Mouse (Mus musculus): ENCODE measurements at regions not wholly inside any gene's neighbourhood (a gene's known extent, or its start where the extent isn't known, plus 50 kb on each side); places are given as distances from the start of the nearest gene placed in this dataset.
"Not testable (repeated sequence)": the region's sequence is repeated elsewhere in the genome, so short reads cannot be mapped to it uniquely, and the experiment has no call there.

DNA sequence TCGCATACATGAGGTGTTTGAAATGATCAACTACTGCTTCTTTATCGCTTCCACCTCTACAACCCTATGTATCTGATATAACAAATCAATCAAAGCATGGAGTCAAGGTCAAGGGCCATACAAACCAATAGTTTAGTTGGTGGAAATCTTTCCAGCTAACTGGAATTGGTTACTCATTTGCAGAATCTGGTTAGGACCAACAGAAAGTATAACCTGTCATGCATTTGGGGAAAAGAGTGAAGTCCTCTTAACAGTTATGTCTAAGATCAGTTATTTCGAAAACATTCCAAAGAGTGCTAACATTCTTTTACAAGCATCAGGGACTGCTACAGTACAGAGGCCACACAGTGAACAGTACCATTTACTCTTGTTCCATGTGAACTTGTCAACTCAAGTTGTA is 204.6 kb upstream of the Got2 start:
- Histone ChIP-seq H3K9me3 (ENCODE audit: control insufficient read depth, low read length) (no peaks in the 10 kb centered on the region), H3K4me1 (ENCODE audit: control insufficient read depth, insufficient read depth, low read length) (no peaks in the 10 kb centered on the region), H3K9ac (ENCODE audit: low read length) (no peak overlapping the region), H3K36me3 (ENCODE audit: control insufficient read depth, insufficient read depth, low read length) (no peaks in the 10 kb centered on the region), H3K27ac (ENCODE audit: low read depth, low read length) (no peak overlapping the region), H3K4me3 (ENCODE audit: low read depth, low read length) (no peak overlapping the region), H3K27me3 (ENCODE audit: control insufficient read depth, insufficient read depth, low read length) (no peaks in the 10 kb centered on the region), H3K4me2 (no peak overlapping the region)
- DNase-seq (ENCODE audit: low spot score, missing footprints) (no peak), ATAC-seq (ENCODE audit: low FRiP score) (no peak)
- WGBS = 92% methylated on average over 3 of the region's 3 CpGs

- no peak overlapping the region for H3K4me2 ChIP-seq
- H3K4me3 ChIP-seq (ENCODE audit: low read depth, low read length) = no peak overlapping the region
- H3K4me1 ChIP-seq (ENCODE audit: control insufficient read depth, insufficient read depth, low read length) = no peaks in the 10 kb centered on the region
- no peaks in the 10 kb centered on the region for H3K36me3 ChIP-seq (ENCODE audit: control insufficient read depth, insufficient read depth, low read length)
- ATAC-seq (ENCODE audit: low FRiP score) = no peak
- H3K9me3 ChIP-seq (ENCODE audit: control insufficient read depth, low read length) = no peaks in the 10 kb centered on the region
- H3K27me3 ChIP-seq (ENCODE audit: control insufficient read depth, insufficient read depth, low read length) = no peaks in the 10 kb centered on the region
- no peak overlapping the region for H3K9ac ChIP-seq (ENCODE audit: low read length)
- WGBS = 96% methylated on average over 1 of the region's 1 CpGs
- no peak overlapping the region for H3K27ac ChIP-seq (ENCODE audit: low read depth, low read length)
- peak; percentile 41 for DNase-seq (ENCODE audit: low spot score, missing footprints)
Observed at GRCm38 (mm10) chr8:96090231-96090630, 201.9 kb upstream of the Got2 start.

- no peaks in the 10 kb centered on the region for H3K9me3 ChIP-seq (ENCODE audit: control insufficient read depth, low read length)
- H3K27ac ChIP-seq (ENCODE audit: low read depth, low read length) = no peak overlapping the region
- H3K9ac ChIP-seq (ENCODE audit: low read length) = no peak overlapping the region
- ATAC-seq (ENCODE audit: low FRiP score) (no peak), DNase-seq (ENCODE audit: low spot score, missing footprints) (peak; percentile 57)
- WGBS = 89% methylated on average over 5 of the region's 5 CpGs
- no peak overlapping the region for H3K4me2 ChIP-seq
- H3K4me1 ChIP-seq (ENCODE audit: control insufficient read depth, insufficient read depth, low read length) = no peaks in the 10 kb centered on the region
- H3K27me3 ChIP-seq (ENCODE audit: control insufficient read depth, insufficient read depth, low read length) = no peaks in the 10 kb centered on the region
- H3K36me3 ChIP-seq (ENCODE audit: control insufficient read depth, insufficient read depth, low read length) = no peaks in the 10 kb centered on the region
- no peak overlapping the region for H3K4me3 ChIP-seq (ENCODE audit: low read depth, low read length)
Observed at GRCm38 (mm10) chr8:96068306-96068705, 180.0 kb upstream of the Got2 start.

DNA sequence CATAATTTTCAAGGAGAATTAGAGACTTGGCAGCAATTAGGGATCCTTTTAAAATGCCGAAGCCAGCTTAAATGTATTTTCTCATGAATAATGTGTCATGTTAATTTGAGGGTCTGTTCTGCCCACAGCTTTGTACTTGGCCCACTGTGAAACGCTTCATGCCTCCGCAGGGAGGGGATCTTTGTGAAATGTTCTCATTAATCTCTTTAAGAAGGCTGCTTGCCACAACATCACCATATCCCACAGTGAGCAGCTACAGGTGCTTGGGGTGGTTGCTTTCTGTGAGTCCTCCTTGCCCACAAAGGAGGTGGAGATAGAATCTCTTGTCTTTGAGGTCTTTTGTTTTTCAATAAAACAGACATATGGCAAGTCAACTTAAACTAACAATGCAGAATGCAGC is 159.3 kb upstream of the Got2 start:
- Histone ChIP-seq H3K4me3 (ENCODE audit: low read depth, low read length) (no peak overlapping the region), H3K27ac (ENCODE audit: low read depth, low read length) (no peak overlapping the region), H3K9ac (ENCODE audit: low read length) (no peak overlapping the region), H3K9me3 (ENCODE audit: control insufficient read depth, low read length) (no peaks in the 10 kb centered on the region), H3K36me3 (ENCODE audit: control insufficient read depth, insufficient read depth, low read length) (no peaks in the 10 kb centered on the region), H3K27me3 (ENCODE audit: control insufficient read depth, insufficient read depth, low read length) (no peaks in the 10 kb centered on the region), H3K4me2 (no peak overlapping the region), H3K4me1 (ENCODE audit: control insufficient read depth, insufficient read depth, low read length) (0 out of 2 replicates have a peak, but pooled peaks cover 4% of the 10 kb centered on the region)
- ATAC-seq (ENCODE audit: low FRiP score) = no peak
- peak; percentile 39 for DNase-seq (ENCODE audit: low spot score, missing footprints)
- WGBS = 47% methylated on average over 3 of the region's 3 CpGs

GRCm38 (mm10) chr8:96042335-96042734 is 154.0 kb upstream of the Got2 start:
- Histone ChIP-seq H3K9ac (ENCODE audit: low read length) (no peak overlapping the region), H3K9me3 (ENCODE audit: control insufficient read depth, low read length) (no peaks in the 10 kb centered on the region), H3K4me3 (ENCODE audit: low read depth, low read length) (no peak overlapping the region), H3K4me2 (no peak overlapping the region), H3K4me1 (ENCODE audit: control insufficient read depth, insufficient read depth, low read length) (0 out of 2 replicates have a peak, but pooled peaks cover under 1% of the 10 kb centered on the region), H3K27ac (ENCODE audit: low read depth, low read length) (no peak overlapping the region), H3K27me3 (ENCODE audit: control insufficient read depth, insufficient read depth, low read length) (no peaks in the 10 kb centered on the region), H3K36me3 (ENCODE audit: control insufficient read depth, insufficient read depth, low read length) (no peaks in the 10 kb centered on the region)
- WGBS = 62% methylated on average over 5 of the region's 5 CpGs
- ATAC-seq (ENCODE audit: low FRiP score) (no peak), DNase-seq (ENCODE audit: low spot score, missing footprints) (peak; percentile 44)

GRCm38 (mm10) chr8:96040216-96040615 is 151.9 kb upstream of the Got2 start:
- Histone ChIP-seq H3K4me2 (no peak overlapping the region), H3K4me3 (ENCODE audit: low read depth, low read length) (no peak overlapping the region), H3K27ac (ENCODE audit: low read depth, low read length) (no peak overlapping the region), H3K9me3 (ENCODE audit: control insufficient read depth, low read length) (no peaks in the 10 kb centered on the region), H3K36me3 (ENCODE audit: control insufficient read depth, insufficient read depth, low read length) (no peaks in the 10 kb centered on the region), H3K27me3 (ENCODE audit: control insufficient read depth, insufficient read depth, low read length) (no peaks in the 10 kb centered on the region), H3K9ac (ENCODE audit: low read length) (no peak overlapping the region), H3K4me1 (ENCODE audit: control insufficient read depth, insufficient read depth, low read length) (no peaks in the 10 kb centered on the region)
- DNase-seq (ENCODE audit: low spot score, missing footprints) (peak; percentile 59), ATAC-seq (ENCODE audit: low FRiP score) (no peak)
- 78% methylated on average over 1 of the region's 1 CpGs for WGBS

DNA sequence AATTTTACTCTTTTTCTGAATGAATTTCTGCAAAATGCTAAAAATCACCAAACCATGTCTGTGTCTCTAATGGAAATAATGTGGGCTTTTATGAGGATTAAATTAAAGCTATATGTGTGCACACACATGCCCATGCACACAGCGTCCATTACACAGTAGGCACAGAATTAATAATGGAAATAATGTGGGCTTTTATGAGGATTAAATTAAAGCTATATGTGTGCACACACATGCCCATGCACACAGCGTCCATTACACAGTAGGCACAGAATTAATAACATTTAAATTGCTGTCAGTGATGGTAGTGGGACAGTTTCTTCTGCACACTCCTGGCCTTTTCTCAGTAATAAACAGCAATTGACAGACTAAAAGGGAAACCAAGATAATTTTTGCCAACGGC is 130.4 kb upstream of the Got2 start:
- not testable (repeated sequence) for H3K36me3 ChIP-seq (ENCODE audit: control insufficient read depth, insufficient read depth, low read length); H3K9ac ChIP-seq (ENCODE audit: low read length); H3K4me1 ChIP-seq (ENCODE audit: control insufficient read depth, insufficient read depth, low read length); H3K4me2 ChIP-seq; H3K27ac ChIP-seq (ENCODE audit: low read depth, low read length); DNase-seq (ENCODE audit: low spot score, missing footprints); H3K27me3 ChIP-seq (ENCODE audit: control insufficient read depth, insufficient read depth, low read length); H3K4me3 ChIP-seq (ENCODE audit: low read depth, low read length); H3K9me3 ChIP-seq (ENCODE audit: control insufficient read depth, low read length); ATAC-seq (ENCODE audit: low FRiP score)
- WGBS = 92% methylated on average over 3 of the region's 3 CpGs

DNA sequence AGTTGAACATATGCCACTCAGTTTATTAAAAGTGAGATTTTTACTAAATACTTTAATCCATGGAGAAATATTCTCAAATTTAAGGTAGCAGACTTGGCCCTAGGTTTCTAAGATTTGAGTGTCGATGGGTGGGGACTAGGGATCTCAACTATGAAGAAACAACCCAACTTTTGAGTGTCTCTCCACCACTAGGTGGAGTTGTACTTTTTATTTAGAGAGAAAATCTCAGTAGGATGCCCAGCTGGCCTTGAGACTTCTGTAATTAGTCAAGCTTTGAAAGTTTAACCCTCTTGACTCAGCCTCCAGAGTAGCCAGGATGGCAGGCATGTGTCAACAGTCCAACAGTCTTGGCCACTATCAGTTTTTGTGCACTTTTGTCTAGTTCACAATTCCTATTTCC is 123.7 kb upstream of the Got2 start:
- WGBS = 81% methylated on average over 1 of the region's 1 CpGs
- no peak for DNase-seq (ENCODE audit: low spot score, missing footprints)
- Histone ChIP-seq H3K9ac (ENCODE audit: low read length) (no peak overlapping the region), H3K27me3 (ENCODE audit: control insufficient read depth, insufficient read depth, low read length) (no peaks in the 10 kb centered on the region), H3K36me3 (ENCODE audit: control insufficient read depth, insufficient read depth, low read length) (no peaks in the 10 kb centered on the region), H3K4me3 (ENCODE audit: low read depth, low read length) (no peak overlapping the region), H3K4me2 (no peak overlapping the region), H3K4me1 (ENCODE audit: control insufficient read depth, insufficient read depth, low read length) (no peaks in the 10 kb centered on the region), H3K9me3 (ENCODE audit: control insufficient read depth, low read length) (no peaks in the 10 kb centered on the region), H3K27ac (ENCODE audit: low read depth, low read length) (no peak overlapping the region)
- ATAC-seq (ENCODE audit: low FRiP score) = no peak

DNA sequence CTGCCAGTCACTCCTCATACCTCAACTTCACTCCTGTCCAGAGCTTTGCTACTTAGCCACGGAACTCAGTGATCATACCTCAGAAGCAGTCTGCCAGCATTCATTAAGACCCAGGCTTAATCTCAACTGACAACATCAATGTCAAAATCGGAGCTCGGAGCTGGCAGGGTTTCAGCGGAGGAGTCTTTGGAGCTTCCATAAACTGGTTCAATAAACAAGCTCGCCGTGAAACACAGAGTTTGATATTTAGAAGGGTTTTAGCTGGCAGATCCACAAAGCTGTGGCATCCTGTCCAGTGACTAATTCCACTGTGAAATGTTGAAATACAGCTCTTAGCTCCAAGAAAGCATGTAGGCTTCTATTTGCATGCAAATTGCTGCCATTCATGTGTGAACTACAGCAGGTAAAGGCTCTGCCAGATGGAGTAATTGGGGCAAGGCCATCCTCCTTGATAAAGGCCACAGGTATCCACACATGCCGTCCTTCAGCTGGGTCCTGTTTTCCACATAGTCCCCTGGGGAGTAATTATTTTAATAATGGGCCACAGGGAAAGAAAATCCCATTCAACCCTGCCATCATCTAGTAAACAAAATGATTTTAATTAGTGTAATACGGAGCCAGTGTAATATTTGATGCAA is 103.6 kb upstream of the Got2 start:
- H3K4me3 ChIP-seq (ENCODE audit: low read depth, low read length) = no peak overlapping the region
- H3K4me1 ChIP-seq (ENCODE audit: control insufficient read depth, insufficient read depth, low read length) = 0 out of 2 replicates have a peak, but pooled peaks cover 1% of the 10 kb centered on the region
- H3K9ac ChIP-seq (ENCODE audit: low read length) = no peak overlapping the region
- H3K4me2 ChIP-seq = no peak overlapping the region
- H3K36me3 ChIP-seq (ENCODE audit: control insufficient read depth, insufficient read depth, low read length) = no peaks in the 10 kb centered on the region
- no peaks in the 10 kb centered on the region for H3K9me3 ChIP-seq (ENCODE audit: control insufficient read depth, low read length)
- no peak for DNase-seq (ENCODE audit: low spot score, missing footprints)
- no peak for ATAC-seq (ENCODE audit: low FRiP score)
- 79% methylated on average over 8 of the region's 8 CpGs for WGBS
- H3K27me3 ChIP-seq (ENCODE audit: control insufficient read depth, insufficient read depth, low read length) = no peaks in the 10 kb centered on the region
- H3K27ac ChIP-seq (ENCODE audit: low read depth, low read length) = no peak overlapping the region

Data from midbrain, embryonic 11.5 days (tissue).